Mouse (Mus musculus) MEL (cell line): ENCODE results near the gene Gm13698. TPM values are rescaled to one million over a fixed set of nuclear protein-coding genes. Genes with fewer than 3 reads are reported as not detected.
"Not testable (repeated sequence)": the region's sequence is repeated elsewhere in the genome, so short reads cannot be mapped to it uniquely, and the experiment has no call there.

Source experiments
- DNase-seq: peaks from one replicate; pipeline ENCODE4 v3.0.0; 2011; ENCODE audit warnings: low read depth, low spot score
- H3K27ac ChIP-seq: 2 replicates; pipeline ENCODE4 v1.5.1; 2012; ENCODE audit warnings: low read depth, mild to moderate bottlenecking, control low read depth, low read length, moderate library complexity; ENCODE audit not compliant: control insufficient read depth
- H3K27me3 ChIP-seq, 2 experiments: fragments of 150-350 bp in 1 of 2; sonication (generic) in 1 of 2; 2 replicates each; pipeline ENCODE4 v1.6.1; 2012; ENCODE audit warnings: low read length in 2 of 2, mild to moderate bottlenecking in 2 of 2, improper control_type of control experiment in 1 of 2, moderate library complexity in 1 of 2; ENCODE audit not compliant: insufficient read depth in 2 of 2, control insufficient read depth in 1 of 2
- H3K36me3 ChIP-seq, 2 experiments: 2 replicates each; pipeline ENCODE4 v1.6.1; 2012 to 2014; ENCODE audit warnings: low read length in 2 of 2, improper control_type of control experiment in 1 of 2, inconsistent platforms in 1 of 2, mild to moderate bottlenecking in 1 of 2; ENCODE audit not compliant: insufficient read depth in 2 of 2, control insufficient read depth in 1 of 2
- H3K4me1 ChIP-seq, 2 experiments: fragments of 150-350 bp in 1 of 2; sonication (generic) in 1 of 2; 2 replicates each; pipeline ENCODE4 v1.6.1; 2012; ENCODE audit warnings: low read length in 2 of 2, improper control_type of control experiment in 1 of 2, mild to moderate bottlenecking in 1 of 2; ENCODE audit not compliant: insufficient read depth in 2 of 2, control insufficient read depth in 1 of 2
- H3K4me3 ChIP-seq, 2 experiments: fragments of 150-350 bp in 1 of 2; sonication (generic) in 1 of 2; 2 replicates each; pipeline ENCODE4 v1.5.1; 2012; ENCODE audit warnings: low read depth in 2 of 2, low read length in 2 of 2, mild to moderate bottlenecking in 2 of 2, moderate library complexity in 2 of 2, control low read depth in 1 of 2, improper control_type of control experiment in 1 of 2; ENCODE audit not compliant: control insufficient read depth in 1 of 2, insufficient read depth in 1 of 2
- H3K79me2 ChIP-seq: 2 replicates; pipeline ENCODE4 v1.6.1; 2012; ENCODE audit warnings: mild to moderate bottlenecking, low read length, moderate library complexity; ENCODE audit not compliant: control insufficient read depth, poor library complexity, insufficient read depth
- H3K9ac ChIP-seq: 2 replicates; pipeline ENCODE4 v1.6.1; 2012; ENCODE audit warnings: low read depth, mild to moderate bottlenecking, control low read depth, low read length, moderate library complexity; ENCODE audit not compliant: control insufficient read depth, poor library complexity, severe bottlenecking
- H3K9me3 ChIP-seq: fragments of 150-350 bp; sonication (generic); replicated peaks from 2 replicates; pipeline ENCODE4 v1.6.1; 2012; ENCODE audit warnings: mild to moderate bottlenecking, low read length, improper control_type of control experiment, moderate library complexity; ENCODE audit not compliant: insufficient read depth
- CTCF ChIP-seq, 3 experiments: IDR thresholded peaks in 2 of 3; conservative IDR thresholded peaks in 1 of 3; 2 replicates each; pipeline ENCODE4 v1.5.1; 2011 to 2012; ENCODE audit warnings: low read length in 3 of 3, low read depth in 2 of 3, mild to moderate bottlenecking in 2 of 3, improper control_type of control experiment in 1 of 3, inconsistent platforms in 1 of 3, mixed read lengths in 1 of 3, moderate library complexity in 1 of 3; ENCODE audit not compliant: control insufficient read depth in 1 of 3, insufficient read depth in 1 of 3, poor library complexity in 1 of 3, severe bottlenecking in 1 of 3
- ELF1 ChIP-seq: IDR thresholded peaks from 2 replicates; pipeline ENCODE4 v1.6.1; 2014; ENCODE audit warnings: low read depth, mild to moderate bottlenecking, inconsistent platforms, low read length, improper control_type of control experiment, moderate library complexity
- EP300 ChIP-seq, 2 experiments: IDR thresholded peaks; 2 replicates each; pipeline ENCODE4 v1.6.1; 2011; ENCODE audit warnings: improper control_type of control experiment in 2 of 2, low read length in 2 of 2, low read depth in 1 of 2, mild to moderate bottlenecking in 1 of 2
- ETS1 ChIP-seq: IDR thresholded peaks from 2 replicates; pipeline ENCODE4 v1.6.1; 2012; ENCODE audit warnings: low read depth, mild to moderate bottlenecking, inconsistent platforms, low read length, improper control_type of control experiment, moderate library complexity
- KAT2A ChIP-seq: conservative IDR thresholded peaks from 2 replicates; pipeline ENCODE4 v1.6.1; 2012; ENCODE audit warnings: low read depth, low read length, improper control_type of control experiment, inconsistent platforms
- MAFK ChIP-seq: IDR thresholded peaks from 2 replicates; pipeline ENCODE4 v1.6.1; 2011; ENCODE audit warnings: low read depth, mild to moderate bottlenecking, low read length, improper control_type of control experiment, borderline replicate concordance
- MAX ChIP-seq: IDR thresholded peaks from 2 replicates; pipeline ENCODE4 v1.6.1; 2011; ENCODE audit warnings: low read length, improper control_type of control experiment
- MAZ ChIP-seq: IDR thresholded peaks from 2 replicates; pipeline ENCODE4 v1.6.1; 2012; ENCODE audit warnings: low read depth, mild to moderate bottlenecking, inconsistent platforms, low read length, improper control_type of control experiment
- NRF1 ChIP-seq: IDR thresholded peaks from 2 replicates; pipeline ENCODE4 v1.6.1; 2014; ENCODE audit warnings: low read depth, mild to moderate bottlenecking, inconsistent platforms, low read length, improper control_type of control experiment, moderate library complexity; ENCODE audit not compliant: poor library complexity, insufficient read depth, severe bottlenecking
- POLR2A ChIP-seq, 2 experiments: IDR thresholded peaks; 2 replicates each; pipeline ENCODE4 v1.6.1; 2011 to 2012; ENCODE audit warnings: low read length in 2 of 2, mild to moderate bottlenecking in 2 of 2, control low read depth in 1 of 2, improper control_type of control experiment in 1 of 2, low read depth in 1 of 2, moderate library complexity in 1 of 2; ENCODE audit not compliant: control insufficient read depth in 1 of 2, insufficient read depth in 1 of 2, poor library complexity in 1 of 2
- POLR2AphosphoS2 ChIP-seq: IDR thresholded peaks from 2 replicates; pipeline ENCODE4 v1.6.1; 2011; ENCODE audit warnings: low read length, improper control_type of control experiment
- TAL1 ChIP-seq: IDR thresholded peaks from 2 replicates; pipeline ENCODE4 v1.6.1; 2012; ENCODE audit warnings: mild to moderate bottlenecking, inconsistent platforms, low read length, moderate library complexity, mixed read lengths
- UBTF ChIP-seq: IDR thresholded peaks from 2 replicates; pipeline ENCODE4 v1.6.1; 2012; ENCODE audit warnings: low read depth, mild to moderate bottlenecking, inconsistent platforms, low read length, improper control_type of control experiment, moderate library complexity, borderline replicate concordance; ENCODE audit not compliant: insufficient read depth
- USF1 ChIP-seq: IDR thresholded peaks from 2 replicates; pipeline ENCODE4 v1.6.1; 2014; ENCODE audit warnings: low read depth, mild to moderate bottlenecking, inconsistent platforms, low read length, improper control_type of control experiment, moderate library complexity
- ZMIZ1 ChIP-seq: IDR thresholded peaks from 2 replicates; pipeline ENCODE4 v1.6.1; 2012; ENCODE audit warnings: low read depth, mild to moderate bottlenecking, inconsistent platforms, low read length, improper control_type of control experiment, moderate library complexity
- polyA plus RNA-seq, 2 experiments: library from polyadenylated mRNA; stranded (reverse) in 1 of 2; unstranded in 1 of 2; fragments of >175 nt in 1 of 2; fragments of >200 nt in 1 of 2; gene quantifications; 2 replicates each; pipeline versions ENCODE4 v1.2.1 to v1.2.4; 2012; ENCODE audit warnings: low replicate concordance in 2 of 2, low read depth in 1 of 2; ENCODE audit not compliant: insufficient read length in 2 of 2, insufficient read depth in 1 of 2, missing spikeins in 1 of 2
- total RNA-seq: library from RNA; depleted of rRNA; stranded (reverse); fragments of 300-350 nt; gene quantifications from 2 replicates; pipeline ENCODE4 v1.2.3, GENCODE M21; 2012

The Gm13698 gene
- total and polyA plus RNA-seq, 3 experiments = 0.08 TPM; not detected in 1

DNA sequence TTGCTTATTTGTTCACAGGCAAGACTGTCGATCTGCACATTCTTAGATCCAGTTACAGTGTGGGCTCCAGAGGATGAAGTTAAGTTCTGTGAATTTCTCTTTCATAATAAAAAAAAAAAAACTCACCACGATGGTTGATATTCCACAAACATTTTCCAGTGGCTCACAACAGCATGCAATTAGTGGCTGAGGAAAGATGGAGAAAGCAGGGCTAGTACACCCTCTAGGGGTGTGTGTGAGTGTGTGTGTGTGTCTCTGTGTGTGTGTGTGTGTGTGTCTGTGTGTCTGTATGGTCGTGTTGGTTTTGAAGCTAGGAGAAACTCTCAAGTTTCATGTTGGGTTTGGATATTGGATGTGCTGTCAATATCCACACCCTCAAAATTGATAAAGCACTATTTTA is 14.1 kb upstream of the Gm13698 start:
- no peaks in the 10 kb centered on the region for H3K27me3 ChIP-seq

DNA sequence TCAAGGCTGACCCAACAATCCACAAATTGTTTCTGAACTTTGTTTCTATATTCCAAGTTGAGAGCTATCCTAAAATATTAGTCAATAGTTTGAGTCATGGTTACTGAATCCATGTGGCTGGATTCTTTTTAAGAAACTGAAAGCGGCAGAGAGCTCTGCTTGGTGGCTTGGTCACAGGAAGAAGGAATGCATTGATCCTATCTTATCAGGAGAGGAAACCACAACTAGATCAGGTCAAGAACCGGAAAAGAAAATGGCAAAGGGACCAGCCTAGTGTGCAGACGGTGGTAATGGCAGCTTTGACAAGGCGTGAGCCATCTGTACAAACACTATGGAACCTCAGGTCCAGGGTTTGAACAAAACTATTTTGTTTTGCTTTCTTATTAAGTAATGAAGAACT is 13.7 kb upstream of the Gm13698 start:
- no peaks in the 10 kb centered on the region for H3K36me3 ChIP-seq
- no peaks in the 10 kb centered on the region for H3K4me1 ChIP-seq
- H3K9ac ChIP-seq = no peak overlapping the region
- DNase-seq = no peak
- no peaks in the 10 kb centered on the region for H3K9me3 ChIP-seq
- TF ChIP-seq TAL1 (no peak), POLR2AphosphoS2 (no peak), MAZ (no peak), ZMIZ1 (no peak), ELF1 (no peak), ETS1 (no peak), KAT2A (no peak), USF1 (no peak), MAFK (no peak)
- H3K4me3 ChIP-seq = no peak overlapping the region
- no peak overlapping the region for H3K27ac ChIP-seq
- no peaks in the 10 kb centered on the region for H3K79me2 ChIP-seq
- no peaks in the 10 kb centered on the region for H3K27me3 ChIP-seq

More for the DNA sequence above, 14.1 kb upstream of the Gm13698 start:
- Histone ChIP-seq H3K4me3 (no peak overlapping the region), H3K4me1 (no peaks in the 10 kb centered on the region), H3K36me3 (no peaks in the 10 kb centered on the region), H3K27ac (no peak overlapping the region), H3K9ac (no peak overlapping the region), H3K79me2 (no peaks in the 10 kb centered on the region), H3K9me3 (no peaks in the 10 kb centered on the region)
- no peak for TF ChIP-seq UBTF
- no peak for TF ChIP-seq EP300 (IDR thresholded peaks at IDR 0.05; ENCODE audit: low read depth in 1 of 2, low read length in 2 of 2)
- TF ChIP-seq NRF1 = no peak
- TF ChIP-seq ETS1 = no peak
- TF ChIP-seq CTCF (IDR thresholded peaks at IDR 0.05 in 2 of 3, conservative IDR thresholded peaks at IDR 0.05 in 1 of 3; ENCODE audit: control insufficient read depth in 1 of 3, insufficient read depth in 1 of 3, low read depth in 2 of 3, low read length in 3 of 3, poor library complexity in 1 of 3, severe bottlenecking in 1 of 3) = no peak
- TF ChIP-seq ZMIZ1 = no peak
- TF ChIP-seq POLR2A (IDR thresholded peaks at IDR 0.05; ENCODE audit: control insufficient read depth in 1 of 2, insufficient read depth in 1 of 2, low read depth in 1 of 2, low read length in 2 of 2, poor library complexity in 1 of 2) = no peak
- no peak for TF ChIP-seq POLR2AphosphoS2
- no peak for TF ChIP-seq MAX
- DNase-seq = no peak

DNA sequence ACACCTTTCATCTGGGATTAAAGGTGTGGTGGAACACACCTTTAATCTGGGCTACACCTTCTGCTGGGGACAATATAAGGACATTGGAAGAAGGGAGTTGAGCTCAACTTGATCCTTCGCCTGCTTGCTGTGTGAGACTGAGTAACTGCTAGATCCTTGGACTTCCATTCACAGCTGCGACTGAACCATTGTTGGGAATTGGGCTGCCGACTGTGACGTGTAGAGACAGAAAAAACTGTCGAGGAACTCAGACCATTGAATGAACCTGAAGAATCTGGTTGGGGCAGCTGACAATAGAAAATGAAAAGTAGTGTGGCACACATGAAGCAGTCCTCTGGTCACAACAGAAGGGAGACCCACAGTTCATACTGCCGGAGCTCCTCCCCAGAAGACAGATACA is 5.7 kb downstream of the Gm13698 start, which contains the start of gene Gm13693:
Gene Gm13693 (plus strand): TSS at position 301 of the 400 bp plus-strand sequence.
- not testable (repeated sequence) for H3K4me1 ChIP-seq, H3K27ac ChIP-seq, H3K9me3 ChIP-seq, H3K79me2 ChIP-seq, H3K27me3 ChIP-seq, H3K9ac ChIP-seq, DNase-seq, H3K36me3 ChIP-seq, H3K4me3 ChIP-seq

DNA sequence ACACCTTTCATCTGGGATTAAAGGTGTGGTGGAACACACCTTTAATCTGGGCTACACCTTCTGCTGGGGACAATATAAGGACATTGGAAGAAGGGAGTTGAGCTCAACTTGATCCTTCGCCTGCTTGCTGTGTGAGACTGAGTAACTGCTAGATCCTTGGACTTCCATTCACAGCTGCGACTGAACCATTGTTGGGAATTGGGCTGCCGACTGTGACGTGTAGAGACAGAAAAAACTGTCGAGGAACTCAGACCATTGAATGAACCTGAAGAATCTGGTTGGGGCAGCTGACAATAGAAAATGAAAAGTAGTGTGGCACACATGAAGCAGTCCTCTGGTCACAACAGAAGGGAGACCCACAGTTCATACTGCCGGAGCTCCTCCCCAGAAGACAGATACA is 11.5 kb downstream of the Gm13698 start, which contains the start of gene Gm13695:
Gene Gm13695 (plus strand): TSS at position 301 of the 400 bp plus-strand sequence.
- not testable (repeated sequence) for H3K27ac ChIP-seq, DNase-seq, H3K79me2 ChIP-seq, H3K4me1 ChIP-seq, H3K36me3 ChIP-seq, H3K9ac ChIP-seq, H3K9me3 ChIP-seq, H3K27me3 ChIP-seq, H3K4me3 ChIP-seq

DNA sequence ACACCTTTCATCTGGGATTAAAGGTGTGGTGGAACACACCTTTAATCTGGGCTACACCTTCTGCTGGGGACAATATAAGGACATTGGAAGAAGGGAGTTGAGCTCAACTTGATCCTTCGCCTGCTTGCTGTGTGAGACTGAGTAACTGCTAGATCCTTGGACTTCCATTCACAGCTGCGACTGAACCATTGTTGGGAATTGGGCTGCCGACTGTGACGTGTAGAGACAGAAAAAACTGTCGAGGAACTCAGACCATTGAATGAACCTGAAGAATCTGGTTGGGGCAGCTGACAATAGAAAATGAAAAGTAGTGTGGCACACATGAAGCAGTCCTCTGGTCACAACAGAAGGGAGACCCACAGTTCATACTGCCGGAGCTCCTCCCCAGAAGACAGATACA is 17.3 kb downstream of the Gm13698 start, which contains the start of gene Gm13696:
Gene Gm13696 (plus strand): TSS at position 301 of the 400 bp plus-strand sequence.
- H3K9me3 ChIP-seq, H3K27ac ChIP-seq, H3K27me3 ChIP-seq, H3K36me3 ChIP-seq, H3K4me3 ChIP-seq, DNase-seq, H3K4me1 ChIP-seq, H3K79me2 ChIP-seq, H3K9ac ChIP-seq: not testable (repeated sequence)
